Mouse (Mus musculus): Measurements from ENCODE around the gene Vav3. TPM values are rescaled to one million over a fixed set of nuclear protein-coding genes. Genes with fewer than 3 reads are reported as not detected.

Vav3 gene
- total RNA-seq, 1 experiment from 2014 or later, result 71.3 TPM

DNA sequence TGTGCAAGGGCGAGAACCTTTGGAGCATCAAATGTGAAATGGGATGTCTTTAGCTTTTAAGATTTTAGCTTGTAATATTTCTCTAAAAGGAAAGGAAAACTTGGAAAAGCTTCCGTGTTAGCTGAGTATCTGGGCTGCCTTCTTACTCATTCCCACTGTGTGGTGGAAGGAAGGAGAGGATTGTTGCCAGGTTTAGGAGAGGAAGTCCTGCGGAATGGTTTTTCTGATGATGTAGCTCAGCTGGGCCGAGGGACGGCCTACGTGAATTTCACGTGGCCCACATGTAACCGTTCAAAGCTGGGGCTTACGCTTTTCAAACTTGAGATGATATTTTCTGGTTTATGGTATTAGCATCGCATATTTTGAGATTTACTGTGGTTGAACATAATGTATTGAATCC is 48.3 kb downstream of the Vav3 start:
- ATAC-seq (replicated peaks in 1 of 2; ENCODE audit: insufficient read depth in 1 of 2, low FRiP score in 2 of 2, low TSS enrichment in 1 of 2, low read depth in 1 of 2, poor library complexity in 2 of 2, severe bottlenecking in 2 of 2), result no peak

DNA sequence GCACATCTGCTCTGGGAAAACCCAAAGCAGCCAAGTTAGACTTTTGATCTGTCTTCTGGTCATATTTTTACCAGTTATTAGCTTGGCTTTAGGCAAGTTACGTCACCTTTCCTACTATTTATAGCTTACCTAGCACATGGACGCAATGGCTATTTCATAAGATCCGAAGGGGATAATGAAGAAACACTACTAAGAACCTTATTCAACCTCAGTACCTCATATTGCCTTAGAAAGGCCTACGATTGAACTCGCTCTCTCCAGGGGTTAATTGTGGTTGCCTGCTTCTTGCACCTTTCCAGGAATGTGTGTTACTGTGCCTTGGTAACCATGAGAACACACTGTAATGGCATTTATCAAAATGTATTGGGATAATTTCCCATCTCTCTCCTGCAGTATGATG is 61.1 kb downstream of the Vav3 start:
- peak in 1 of 2 experiments; percentile 17; a peak in 1 of 4 replicates for ATAC-seq (replicated peaks in 1 of 2; ENCODE audit: insufficient read depth in 1 of 2, low FRiP score in 2 of 2, low TSS enrichment in 1 of 2, low read depth in 1 of 2, poor library complexity in 2 of 2, severe bottlenecking in 2 of 2)

DNA sequence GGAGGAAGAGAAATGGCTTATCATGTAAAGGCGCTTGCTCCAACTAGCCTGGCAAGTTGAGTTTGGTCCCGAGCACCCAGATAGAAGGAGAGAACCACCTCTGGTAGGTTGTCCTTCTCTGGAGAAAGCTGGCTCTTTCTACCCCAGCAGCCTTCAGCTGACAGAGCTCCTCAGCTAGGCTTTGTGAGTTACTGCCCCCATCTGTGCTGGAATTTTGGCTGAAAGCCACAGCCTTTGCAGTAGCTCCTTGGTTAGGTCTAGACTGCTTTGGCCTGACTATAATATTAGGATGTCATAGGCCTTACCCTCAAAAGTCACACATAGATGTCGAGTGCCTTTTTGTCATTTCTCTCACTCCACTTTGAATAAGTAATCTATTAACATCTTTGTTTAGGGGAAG is 70.8 kb downstream of the Vav3 start:
- no peak for ATAC-seq (replicated peaks in 1 of 2; ENCODE audit: insufficient read depth in 1 of 2, low FRiP score in 2 of 2, low TSS enrichment in 1 of 2, low read depth in 1 of 2, poor library complexity in 2 of 2, severe bottlenecking in 2 of 2)

DNA sequence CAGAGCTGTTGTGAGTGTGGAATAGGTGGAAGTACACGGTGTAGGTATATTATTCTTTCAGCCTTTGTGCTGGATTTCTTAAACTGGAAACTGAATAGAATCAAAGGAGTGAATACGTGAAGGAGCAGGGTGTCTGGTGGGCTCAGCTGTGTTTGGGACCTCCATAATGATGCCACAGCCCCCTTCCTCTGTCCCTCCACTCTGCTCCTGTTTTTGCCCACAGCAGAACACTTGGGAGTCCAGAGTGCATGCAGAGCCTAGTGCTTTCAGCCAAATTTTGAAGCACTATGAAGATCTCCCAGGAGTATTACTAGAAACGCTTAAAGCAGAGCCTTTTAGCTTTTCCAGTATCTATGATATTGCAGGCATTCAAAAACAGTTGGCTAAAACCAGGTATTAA is 80.0 kb downstream of the Vav3 start:
- ATAC-seq (replicated peaks in 1 of 2; ENCODE audit: insufficient read depth in 1 of 2, low FRiP score in 2 of 2, low TSS enrichment in 1 of 2, low read depth in 1 of 2, poor library complexity in 2 of 2, severe bottlenecking in 2 of 2), result no peak; a peak in 1 of 4 replicates

DNA sequence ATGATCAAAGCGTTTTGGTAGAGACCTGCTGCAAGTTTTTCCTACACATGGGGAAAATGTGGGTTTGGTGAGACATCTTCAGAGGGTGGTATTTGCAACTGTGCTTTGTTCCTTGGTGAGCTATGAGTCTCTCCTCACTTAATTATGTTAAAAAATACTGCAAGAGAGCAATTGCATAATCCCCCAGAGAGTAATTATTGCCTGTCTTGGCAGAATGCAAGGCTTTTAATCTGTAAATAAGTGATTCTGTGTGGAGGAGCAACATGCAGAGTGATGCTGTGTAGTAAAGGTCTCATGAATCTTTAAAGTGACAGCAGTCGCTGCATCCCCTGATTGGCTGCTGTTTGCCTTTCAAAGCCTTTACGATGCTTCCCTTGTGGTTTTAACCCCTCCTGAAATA is 80.6 kb downstream of the Vav3 start:
- no peak for ATAC-seq (replicated peaks in 1 of 2; ENCODE audit: insufficient read depth in 1 of 2, low FRiP score in 2 of 2, low TSS enrichment in 1 of 2, low read depth in 1 of 2, poor library complexity in 2 of 2, severe bottlenecking in 2 of 2)

DNA sequence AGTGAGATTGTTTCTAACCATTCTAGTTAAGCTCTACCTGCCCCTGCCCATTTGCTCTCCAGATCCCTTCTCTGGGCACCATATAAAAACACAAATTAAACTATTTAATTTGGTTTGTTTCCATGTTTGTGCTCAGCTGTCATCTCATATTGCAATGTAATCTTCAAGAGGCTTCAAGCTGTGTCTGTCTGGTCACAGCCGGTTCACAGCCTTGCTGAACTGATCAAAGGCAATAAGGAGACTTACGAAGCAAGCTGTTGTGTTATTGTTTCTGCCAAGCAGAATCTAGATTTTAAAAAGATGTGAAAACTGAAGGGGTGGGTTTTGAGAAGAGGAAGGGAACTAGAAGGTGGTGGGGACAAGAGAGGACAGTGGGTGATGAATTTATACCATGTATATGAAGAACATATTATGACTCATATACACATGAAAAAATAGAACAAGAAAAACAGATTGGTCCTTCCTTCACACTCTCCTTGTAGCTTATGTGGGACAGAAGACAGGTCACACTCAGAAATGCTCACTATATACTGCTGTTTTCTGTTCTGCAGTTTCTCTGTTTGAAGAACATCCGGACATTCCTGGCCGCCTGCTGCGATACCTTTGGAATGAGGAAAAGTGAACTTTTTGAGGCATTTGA is 83.1 kb downstream of the Vav3 start:
- no peak for ATAC-seq (replicated peaks in 1 of 2; ENCODE audit: insufficient read depth in 1 of 2, low FRiP score in 2 of 2, low TSS enrichment in 1 of 2, low read depth in 1 of 2, poor library complexity in 2 of 2, severe bottlenecking in 2 of 2)

DNA sequence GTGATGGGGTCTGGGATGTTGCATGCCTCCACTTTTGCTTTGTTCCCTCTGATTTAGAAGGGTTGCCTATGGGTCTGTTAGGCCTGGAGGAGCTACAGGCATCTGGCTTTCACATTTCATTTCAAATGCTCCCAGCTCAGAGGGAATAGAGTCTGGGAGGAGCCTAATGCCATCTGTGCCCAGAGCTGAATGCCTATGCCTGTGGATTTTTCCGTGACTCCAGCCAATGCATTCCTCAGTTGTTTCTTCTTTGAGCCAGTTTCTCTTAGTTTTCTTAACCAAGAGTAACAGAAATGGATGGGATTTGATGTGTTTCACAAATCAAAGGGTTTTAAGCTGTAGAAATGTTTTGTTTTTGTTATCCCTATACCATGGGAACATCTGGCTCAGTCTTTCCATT is 90.8 kb downstream of the Vav3 start:
- no peak for ATAC-seq (replicated peaks in 1 of 2; ENCODE audit: insufficient read depth in 1 of 2, low FRiP score in 2 of 2, low TSS enrichment in 1 of 2, low read depth in 1 of 2, poor library complexity in 2 of 2, severe bottlenecking in 2 of 2)

DNA sequence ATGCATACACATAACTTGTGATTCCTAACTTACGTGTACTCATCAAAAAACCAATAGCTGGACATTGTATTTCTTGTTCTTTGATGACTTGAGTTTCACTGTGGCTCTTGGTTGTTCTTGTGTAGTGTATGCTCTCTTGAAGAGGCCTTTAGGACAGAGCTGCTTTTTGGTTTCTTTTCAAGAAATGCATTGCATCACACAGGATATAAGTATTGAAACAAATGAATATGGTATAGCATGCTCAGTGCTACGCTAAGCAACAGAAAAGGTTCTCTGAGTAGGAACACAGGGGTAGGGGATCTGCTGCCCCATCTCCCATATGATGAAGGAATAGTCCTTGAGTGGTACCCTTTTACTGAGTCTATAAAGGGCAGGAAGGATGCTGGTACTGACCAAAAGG is 98.1 kb downstream of the Vav3 start:
- no peak for ATAC-seq (replicated peaks in 1 of 2; ENCODE audit: insufficient read depth in 1 of 2, low FRiP score in 2 of 2, low TSS enrichment in 1 of 2, low read depth in 1 of 2, poor library complexity in 2 of 2, severe bottlenecking in 2 of 2)

DNA sequence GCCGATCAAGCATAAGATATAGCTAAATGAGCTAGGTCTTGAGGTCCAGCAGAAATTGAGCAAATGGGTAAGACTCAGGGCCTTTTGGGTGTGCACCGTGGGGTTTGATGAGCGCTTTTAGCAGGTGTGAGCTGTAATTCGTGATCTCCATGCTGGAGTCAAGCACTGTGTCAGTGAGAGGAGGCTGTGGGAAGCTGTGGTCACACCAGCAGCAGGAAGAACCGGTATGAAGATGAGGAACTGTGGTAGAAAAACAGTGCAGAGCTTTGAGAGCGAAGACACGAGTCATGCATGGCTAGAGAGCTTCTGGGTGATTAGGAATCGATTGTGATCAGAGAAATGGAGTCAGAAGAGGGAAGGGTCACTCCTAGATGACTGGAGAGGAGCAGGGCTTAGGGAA is 98.8 kb downstream of the Vav3 start:
- ATAC-seq (replicated peaks in 1 of 2; ENCODE audit: insufficient read depth in 1 of 2, low FRiP score in 2 of 2, low TSS enrichment in 1 of 2, low read depth in 1 of 2, poor library complexity in 2 of 2, severe bottlenecking in 2 of 2), result peak; percentile 70 to 71; a peak in 3 of 4 replicates

DNA sequence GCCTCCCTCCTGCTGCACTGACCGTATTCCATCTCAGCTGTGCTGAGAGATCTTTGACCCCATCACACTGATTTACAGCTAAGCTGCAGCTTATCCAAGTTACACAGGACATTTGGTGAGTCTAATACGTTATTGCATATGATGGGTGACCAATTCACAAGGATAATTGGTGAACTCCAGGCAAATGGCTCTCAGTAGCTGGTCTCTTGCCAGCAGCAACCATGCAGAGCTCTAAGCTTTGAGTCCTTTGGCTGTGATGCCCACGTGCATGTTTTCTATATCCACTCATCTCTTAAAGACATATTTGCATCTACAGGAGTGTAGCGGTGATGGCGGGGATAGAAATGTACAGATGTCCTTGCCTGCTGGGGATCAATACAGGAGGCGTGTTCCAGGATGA is 99.5 kb downstream of the Vav3 start:
- no peak for ATAC-seq (replicated peaks in 1 of 2; ENCODE audit: insufficient read depth in 1 of 2, low FRiP score in 2 of 2, low TSS enrichment in 1 of 2, low read depth in 1 of 2, poor library complexity in 2 of 2, severe bottlenecking in 2 of 2)

DNA sequence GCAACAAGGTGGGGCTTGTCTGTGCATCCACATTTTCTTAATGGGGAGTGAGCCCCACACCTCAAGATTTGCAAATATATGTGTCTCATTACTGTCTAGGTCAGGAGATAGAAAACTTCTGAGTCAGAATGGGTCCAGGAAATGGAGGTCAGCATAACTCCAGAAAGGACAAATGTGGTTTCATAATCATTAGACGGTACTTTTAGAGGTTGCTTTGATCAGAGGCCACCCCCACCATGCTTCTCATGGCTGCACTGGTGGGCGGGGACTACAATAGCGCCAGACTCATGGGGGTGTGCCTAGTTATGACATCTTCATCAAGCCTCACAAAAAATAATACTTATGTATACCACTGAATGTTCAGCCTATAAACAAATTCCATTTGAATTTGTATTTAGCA is 103.6 kb downstream of the Vav3 start:
- ATAC-seq (replicated peaks in 1 of 2; ENCODE audit: insufficient read depth in 1 of 2, low FRiP score in 2 of 2, low TSS enrichment in 1 of 2, low read depth in 1 of 2, poor library complexity in 2 of 2, severe bottlenecking in 2 of 2), result no peak

DNA sequence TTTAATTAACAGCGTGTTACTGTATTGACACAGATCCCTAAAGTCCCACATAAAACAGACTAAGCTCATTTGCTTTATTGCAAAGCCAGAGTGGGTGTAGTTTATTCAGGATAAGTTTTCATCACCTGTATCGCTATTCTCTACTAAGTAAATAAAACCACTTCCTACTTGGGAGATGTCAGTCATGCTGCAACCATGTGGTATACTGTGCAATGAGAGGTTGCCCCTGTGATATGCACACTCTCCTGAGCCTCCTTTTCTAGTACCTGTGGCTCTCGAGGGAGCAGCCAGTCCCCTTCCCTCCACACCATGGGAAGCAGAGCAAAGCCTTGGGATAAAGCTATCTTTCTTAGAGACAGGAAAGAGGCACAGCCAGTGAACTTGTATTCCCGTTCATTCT is 106.5 kb downstream of the Vav3 start:
- ATAC-seq (replicated peaks in 1 of 2; ENCODE audit: insufficient read depth in 1 of 2, low FRiP score in 2 of 2, low TSS enrichment in 1 of 2, low read depth in 1 of 2, poor library complexity in 2 of 2, severe bottlenecking in 2 of 2), result peak in 1 of 2 experiments; percentile 66; a peak in 1 of 4 replicates

DNA sequence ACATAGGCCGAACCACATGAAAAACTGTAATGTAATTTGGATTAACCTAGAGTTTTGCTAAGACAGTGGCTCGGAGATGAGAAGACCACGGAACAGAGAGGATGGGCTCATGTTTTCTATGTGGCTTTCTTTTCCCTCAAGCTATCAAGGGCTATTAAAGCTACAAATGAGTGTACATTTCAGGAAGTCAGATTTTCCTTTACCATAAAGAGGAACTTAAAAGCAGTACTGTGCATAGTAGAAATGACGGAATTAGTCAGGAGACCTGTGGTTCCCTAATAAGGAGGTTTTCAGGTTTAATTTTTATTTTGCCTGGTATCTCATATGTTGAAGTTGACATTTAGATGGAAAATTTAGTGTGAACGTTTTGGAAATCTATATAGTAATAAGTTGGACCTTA is 107.8 kb downstream of the Vav3 start:
- peak; percentile 81 to 85 for ATAC-seq (replicated peaks in 1 of 2; ENCODE audit: insufficient read depth in 1 of 2, low FRiP score in 2 of 2, low TSS enrichment in 1 of 2, low read depth in 1 of 2, poor library complexity in 2 of 2, severe bottlenecking in 2 of 2)

DNA sequence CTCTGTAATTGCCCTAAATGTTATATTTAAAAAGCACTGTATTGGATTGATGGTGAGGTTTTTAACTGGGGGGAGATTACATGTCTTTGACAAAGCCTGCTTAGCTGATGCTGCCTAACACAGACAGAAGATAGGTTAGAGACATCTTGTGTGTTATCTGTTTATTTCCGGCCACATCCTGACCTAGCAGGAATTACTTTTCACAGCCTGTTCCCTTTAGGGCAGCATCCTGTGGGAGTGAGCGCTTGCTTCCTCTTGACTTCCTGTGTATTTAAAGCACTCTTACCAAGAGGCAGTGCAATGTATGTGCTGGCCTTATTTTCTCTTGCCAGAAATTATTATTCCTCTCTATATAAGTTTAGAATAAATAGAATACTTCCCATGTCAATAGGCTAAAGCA is 111.5 kb downstream of the Vav3 start:
- ATAC-seq (replicated peaks in 1 of 2; ENCODE audit: insufficient read depth in 1 of 2, low FRiP score in 2 of 2, low TSS enrichment in 1 of 2, low read depth in 1 of 2, poor library complexity in 2 of 2, severe bottlenecking in 2 of 2), result peak in 1 of 2 experiments; percentile 21; a peak in 1 of 4 replicates

DNA sequence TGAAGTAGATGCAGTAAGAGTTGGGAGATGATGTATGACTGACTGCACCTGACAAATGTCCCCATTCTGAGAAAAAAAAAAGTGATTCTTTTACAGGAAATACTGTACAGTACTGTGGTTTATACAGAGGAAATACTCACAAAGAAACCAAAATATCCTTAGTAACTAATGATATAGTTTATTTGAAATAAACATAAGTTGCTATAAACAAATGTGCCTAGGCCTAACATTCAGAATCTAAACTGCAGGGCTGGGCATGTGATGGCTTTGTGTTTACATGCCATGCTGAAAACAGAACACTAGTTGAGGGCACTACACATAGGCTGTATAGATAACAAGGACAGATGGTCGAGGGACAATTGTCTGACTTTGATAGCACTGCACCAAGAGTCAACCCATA is 114.2 kb downstream of the Vav3 start:
- peak in 1 of 2 experiments; percentile 49; a peak in 1 of 4 replicates for ATAC-seq (replicated peaks in 1 of 2; ENCODE audit: insufficient read depth in 1 of 2, low FRiP score in 2 of 2, low TSS enrichment in 1 of 2, low read depth in 1 of 2, poor library complexity in 2 of 2, severe bottlenecking in 2 of 2)

DNA sequence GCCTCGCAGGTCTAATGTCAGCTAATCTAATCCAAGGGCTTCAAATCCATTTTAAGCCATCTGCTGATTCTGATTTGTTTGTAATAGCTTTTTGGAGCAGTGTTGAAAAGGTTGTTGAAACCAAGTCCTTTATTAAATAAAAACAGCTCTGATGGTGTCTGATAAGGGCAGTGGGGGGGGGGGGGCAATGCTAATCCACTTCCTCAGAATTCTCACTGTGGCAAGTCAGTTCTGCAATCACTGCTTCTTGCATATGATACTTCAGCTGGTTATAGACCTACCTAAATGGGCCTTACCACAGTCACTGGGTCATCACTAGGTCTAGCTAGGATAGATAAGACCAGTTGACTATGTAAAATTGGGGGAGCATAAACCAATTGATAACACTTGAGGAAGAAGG is 115.9 kb downstream of the Vav3 start:
- ATAC-seq (replicated peaks in 1 of 2; ENCODE audit: insufficient read depth in 1 of 2, low FRiP score in 2 of 2, low TSS enrichment in 1 of 2, low read depth in 1 of 2, poor library complexity in 2 of 2, severe bottlenecking in 2 of 2), result peak in 1 of 2 experiments; percentile 60; a peak in 1 of 4 replicates

DNA sequence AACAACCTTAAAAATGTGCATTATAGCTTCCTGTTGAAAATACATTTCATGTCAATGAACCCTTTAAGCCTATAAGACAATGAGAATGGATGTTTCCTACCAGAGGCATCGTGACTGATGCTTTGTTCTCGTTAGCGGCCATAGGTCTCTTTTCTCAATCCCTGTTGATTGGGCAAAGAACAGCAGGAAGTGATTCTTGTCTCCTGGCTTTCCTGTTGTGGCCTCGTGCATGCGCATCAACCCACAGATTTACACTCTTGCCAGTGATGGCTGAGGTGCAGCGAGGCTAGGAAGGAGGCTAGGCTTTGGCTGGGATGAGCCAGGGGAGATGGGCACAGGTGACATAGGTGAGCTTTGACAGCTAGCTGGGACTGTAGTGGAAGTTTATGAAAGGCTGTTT is 123.2 kb downstream of the Vav3 start:
- ATAC-seq (replicated peaks in 1 of 2; ENCODE audit: insufficient read depth in 1 of 2, low FRiP score in 2 of 2, low TSS enrichment in 1 of 2, low read depth in 1 of 2, poor library complexity in 2 of 2, severe bottlenecking in 2 of 2), result no peak

DNA sequence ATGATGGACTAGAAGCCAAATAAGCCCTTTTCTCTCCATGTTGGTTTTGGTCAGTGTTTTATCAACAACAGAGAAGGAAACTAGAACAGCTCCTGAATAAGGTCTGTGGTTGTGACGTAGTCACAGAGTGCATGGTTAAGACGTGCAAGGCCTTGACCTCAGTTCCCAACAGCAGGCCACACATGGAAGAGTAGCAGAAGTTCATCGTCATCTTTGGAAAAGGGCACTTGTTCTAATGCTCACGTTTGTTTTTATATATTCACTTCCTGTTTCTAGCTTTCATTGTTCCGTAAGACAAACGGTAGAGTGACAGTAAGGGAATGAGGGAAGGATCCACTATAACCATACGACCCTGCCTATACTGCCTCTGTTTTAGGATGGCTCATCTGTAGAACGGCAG is 124.1 kb downstream of the Vav3 start:
- peak in 1 of 2 experiments; percentile 41; a peak in 1 of 4 replicates for ATAC-seq (replicated peaks in 1 of 2; ENCODE audit: insufficient read depth in 1 of 2, low FRiP score in 2 of 2, low TSS enrichment in 1 of 2, low read depth in 1 of 2, poor library complexity in 2 of 2, severe bottlenecking in 2 of 2)

DNA sequence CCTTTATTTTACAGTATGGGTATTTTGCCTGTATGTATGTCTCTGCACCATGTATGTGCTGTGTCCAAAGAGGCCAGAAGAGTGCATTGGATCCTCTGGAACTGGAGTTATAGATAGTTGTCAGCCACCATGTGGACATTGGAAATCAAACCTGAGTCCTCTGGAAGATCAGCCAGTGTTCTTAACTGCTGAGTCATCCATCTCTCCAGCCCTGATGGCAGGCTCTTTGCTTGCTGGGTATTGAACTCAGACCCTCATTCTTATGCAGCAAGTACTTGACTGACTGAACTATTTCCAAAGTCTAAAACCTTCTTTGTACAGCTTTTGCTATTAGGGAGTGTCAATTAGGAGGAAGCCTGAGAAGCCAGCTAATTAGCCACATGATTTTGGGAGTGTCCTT is 126.1 kb downstream of the Vav3 start:
- no peak for ATAC-seq (replicated peaks in 1 of 2; ENCODE audit: insufficient read depth in 1 of 2, low FRiP score in 2 of 2, low TSS enrichment in 1 of 2, low read depth in 1 of 2, poor library complexity in 2 of 2, severe bottlenecking in 2 of 2)
